Mouse (Mus musculus): ENCODE data around the gene Gm43720. TPM values are rescaled to one million over a fixed set of nuclear protein-coding genes. Genes with fewer than 3 reads are reported as not detected.
"Not testable (repeated sequence)": the region's sequence is repeated elsewhere in the genome, so short reads cannot be mapped to it uniquely, and the experiment has no call there.

Gm43720 gene
- total and polyA plus RNA-seq, 3 experiments, result not detected

- WGBS, result 36% methylated on average over 3 of the region's 3 CpGs
- no peak for TF ChIP-seq CTCF (IDR thresholded peaks at IDR 0.05)
- TF ChIP-seq POLR2A (IDR thresholded peaks at IDR 0.05; ENCODE audit: insufficient read depth, low read depth, low read length), result no peak
- TF ChIP-seq EP300 (IDR thresholded peaks at IDR 0.05; ENCODE audit: insufficient read depth, low read depth, low read length), result no peak
- intact Hi-C loops (cut with DNase I), result loop anchor here (5.0 kb wide), 1 partner anchor 249 kb away; no protein-coding TSS in a partner anchor
Measured at GRCm38 (mm10) chr5:138223287-138223686, 56.5 kb downstream of the Gm43720 start.

GRCm38 (mm10) chr5:138222111-138222510 lies 57.6 kb downstream of the Gm43720 start:
- intact Hi-C loops (cut with DNase I), result loop anchor here (5.0 kb wide), 1 partner anchor 250 kb away; no protein-coding TSS in a partner anchor
- peak; percentile 80 to 86 for DNase-seq

More at GRCm38 (mm10) chr5:138223287-138223686, 56.5 kb downstream of the Gm43720 start:
- Histone ChIP-seq H3K4me3 (no peak overlapping the region), H3K79me2 (replicated peaks; ENCODE audit: control insufficient read depth, insufficient read depth, low read length) (no peaks in the 10 kb centered on the region), H3K4me1 (ENCODE audit: control insufficient read depth, insufficient read depth, low read length) (no peaks in the 10 kb centered on the region), H3K27me3 (ENCODE audit: control insufficient read depth, insufficient read depth, low read length) (no peaks in the 10 kb centered on the region), H3K36me3 (ENCODE audit: control insufficient read depth, insufficient read depth, low read length) (no peaks in the 10 kb centered on the region), H3K9ac (ENCODE audit: low read depth, low read length) (no peak overlapping the region), H3K27ac (no peak overlapping the region)
- no peak for DNase-seq

GRCm38 (mm10) chr5:138219864-138220263 lies 59.9 kb downstream of the Gm43720 start:
- 40% methylated on average over 2 of the region's 2 CpGs for WGBS
- intact Hi-C loops (cut with DNase I), result loop anchor here (5.0 kb wide), 1 partner anchor 252 kb away; no protein-coding TSS in a partner anchor

More at GRCm38 (mm10) chr5:138222111-138222510, 57.6 kb downstream of the Gm43720 start:
- no peak overlapping the region for H3K4me3 ChIP-seq
- WGBS, result 23% methylated on average over 4 of the region's 4 CpGs
- H3K9ac ChIP-seq (ENCODE audit: low read depth, low read length), result no peak overlapping the region
- no peaks in the 10 kb centered on the region for H3K36me3 ChIP-seq (ENCODE audit: control insufficient read depth, insufficient read depth, low read length)
- H3K27ac ChIP-seq, result no peak overlapping the region
- H3K4me1 ChIP-seq (ENCODE audit: control insufficient read depth, insufficient read depth, low read length), result no peaks in the 10 kb centered on the region
- no peak for TF ChIP-seq EP300 (IDR thresholded peaks at IDR 0.05; ENCODE audit: insufficient read depth, low read depth, low read length)
- TF ChIP-seq POLR2A (IDR thresholded peaks at IDR 0.05; ENCODE audit: insufficient read depth, low read depth, low read length), result no peak
- TF ChIP-seq CTCF (IDR thresholded peaks at IDR 0.05), result no peak; the same call in none of the 2 replicates
- no peaks in the 10 kb centered on the region for H3K27me3 ChIP-seq (ENCODE audit: control insufficient read depth, insufficient read depth, low read length)
- no peaks in the 10 kb centered on the region for H3K79me2 ChIP-seq (replicated peaks; ENCODE audit: control insufficient read depth, insufficient read depth, low read length)

GRCm38 (mm10) chr5:138216632-138217031 lies 63.1 kb downstream of the Gm43720 start:
- WGBS, result 91% methylated on average over 13 of the region's 13 CpGs
- H3K4me3 ChIP-seq; H3K4me1 ChIP-seq (ENCODE audit: control insufficient read depth, insufficient read depth, low read length); H3K36me3 ChIP-seq (ENCODE audit: control insufficient read depth, insufficient read depth, low read length); H3K9ac ChIP-seq (ENCODE audit: low read depth, low read length); H3K79me2 ChIP-seq (replicated peaks; ENCODE audit: control insufficient read depth, insufficient read depth, low read length); H3K27me3 ChIP-seq (ENCODE audit: control insufficient read depth, insufficient read depth, low read length); DNase-seq; intact Hi-C loops (cut with DNase I); H3K27ac ChIP-seq: not testable (repeated sequence)

More at GRCm38 (mm10) chr5:138219864-138220263, 59.9 kb downstream of the Gm43720 start:
- no peaks in the 10 kb centered on the region for H3K4me1 ChIP-seq (ENCODE audit: control insufficient read depth, insufficient read depth, low read length)
- H3K36me3 ChIP-seq (ENCODE audit: control insufficient read depth, insufficient read depth, low read length), result no peaks in the 10 kb centered on the region
- H3K9ac ChIP-seq (ENCODE audit: low read depth, low read length), result no peak overlapping the region
- TF ChIP-seq CTCF (IDR thresholded peaks at IDR 0.05), result no peak
- no peaks in the 10 kb centered on the region for H3K79me2 ChIP-seq (replicated peaks; ENCODE audit: control insufficient read depth, insufficient read depth, low read length)
- no peak overlapping the region for H3K4me3 ChIP-seq
- DNase-seq, result no peak
- no peaks in the 10 kb centered on the region for H3K27me3 ChIP-seq (ENCODE audit: control insufficient read depth, insufficient read depth, low read length)
- H3K27ac ChIP-seq, result no peak overlapping the region

Other genes starting within 250 kb of the Gm43720 start
- gene Smok3c, start 226.8 kb downstream of the Gm43720 start, total RNA-seq (2021), result not detected
- not detected in 2 replicates for gene Smok3c, start 226.8 kb downstream of the Gm43720 start, polyA plus RNA-seq (2012; rRNA removed)
- gene Zkscan1, start 194.9 kb downstream of the Gm43720 start, total RNA-seq (2021), result 10 to 100 TPM; 14.0 to 15.3 TPM
- 3.7 and 6.4 TPM in 2 replicates for gene Zkscan1, start 194.9 kb downstream of the Gm43720 start, polyA plus RNA-seq (2012; rRNA removed)
- gene Zscan21, start 163.1 kb downstream of the Gm43720 start, total RNA-seq (2021), result 10 to 100 TPM; 10.1 to 11.7 TPM
- gene Zscan21, start 163.1 kb downstream of the Gm43720 start, polyA plus RNA-seq (2012; rRNA removed), result 5.9 and 9.4 TPM in 2 replicates
- 1 to 10 TPM; 8.1 to 8.8 TPM for gene Zfp113, start 124.2 kb downstream of the Gm43720 start, total RNA-seq (2021)
- gene Zfp113, start 124.2 kb downstream of the Gm43720 start, polyA plus RNA-seq (2012; rRNA removed), result 2.1 and 2.3 TPM in 2 replicates
- gene Cops6, start 118.9 kb downstream of the Gm43720 start, total RNA-seq (2021), result 100 to 1,000 TPM; 121 to 135 TPM
- gene Cops6, start 118.9 kb downstream of the Gm43720 start, polyA plus RNA-seq (2012; rRNA removed), result 116 and 149 TPM in 2 replicates
- gene Ap4m1, start 108.0 kb downstream of the Gm43720 start, total RNA-seq (2021), result 1 to 10 TPM; 7.3 to 7.5 TPM
- gene Ap4m1, start 108.0 kb downstream of the Gm43720 start, polyA plus RNA-seq (2012; rRNA removed), result 15.2 and 16.3 TPM in 2 replicates
- 1 to 10 TPM; 8.8 to 9.6 TPM for gene Mcm7, start 107.5 kb downstream of the Gm43720 start, total RNA-seq (2021)
- 8.5 and 9.8 TPM in 2 replicates for gene Mcm7, start 107.5 kb downstream of the Gm43720 start, polyA plus RNA-seq (2012; rRNA removed)
- gene Taf6, start 92.5 kb downstream of the Gm43720 start, total RNA-seq (2021), result 10 to 100 TPM; 32.1 to 36.5 TPM
- 56.7 and 67.5 TPM in 2 replicates for gene Taf6, start 92.5 kb downstream of the Gm43720 start, polyA plus RNA-seq (2012; rRNA removed)
- gene Cnpy4, start 92.5 kb downstream of the Gm43720 start, total RNA-seq (2021), result 1 to 10 TPM; 5.9 to 7.2 TPM
- gene Cnpy4, start 92.5 kb downstream of the Gm43720 start, polyA plus RNA-seq (2012; rRNA removed), result 2.2 and 4.1 TPM in 2 replicates
- 1 to 10 TPM; 2.3 to 3.5 TPM for gene Mblac1, start 85.6 kb downstream of the Gm43720 start, total RNA-seq (2021)
- gene Mblac1, start 85.6 kb downstream of the Gm43720 start, polyA plus RNA-seq (2012; rRNA removed), result 1.6 and 1.7 TPM in 2 replicates
- 1 to 10 TPM in 1 of 2 experiments, under 1 TPM in 1; 0.98 to 1.2 TPM for gene Nxpe5, start 54.1 kb downstream of the Gm43720 start, total RNA-seq (2021)
- gene Nxpe5, start 54.1 kb downstream of the Gm43720 start, polyA plus RNA-seq (2012; rRNA removed), result 0.10 and 0.26 TPM in 2 replicates
- 10 to 100 TPM; 45.5 to 54.3 TPM for gene Lamtor4, start 24.5 kb downstream of the Gm43720 start, total RNA-seq (2021)
- gene Lamtor4, start 24.5 kb downstream of the Gm43720 start, polyA plus RNA-seq (2012; rRNA removed), result 151 and 163 TPM in 2 replicates
- 1 to 10 TPM; 3.7 to 4.0 TPM for gene BC037034, start 15.9 kb downstream of the Gm43720 start, total RNA-seq (2021)
- gene BC037034, start 15.9 kb downstream of the Gm43720 start, polyA plus RNA-seq (2012; rRNA removed), result 10.4 and 15.2 TPM in 2 replicates
- under 1 TPM; 0.23 to 0.30 TPM for gene Gal3st4, start 7.1 kb downstream of the Gm43720 start, total RNA-seq (2021)
- gene Gal3st4, start 7.1 kb downstream of the Gm43720 start, polyA plus RNA-seq (2012; rRNA removed), result 0.29 and 0.70 TPM in 2 replicates
- under 1 TPM; 0.09 to 0.39 TPM for gene Gpc2, start within 50 bp of the Gm43720 start, total RNA-seq (2021)
- gene Gpc2, start within 50 bp of the Gm43720 start, polyA plus RNA-seq (2012; rRNA removed), result 1.8 and 1.9 TPM in 2 replicates
- not detected for gene Stag3, start 282 bp upstream of the Gm43720 start, total RNA-seq (2021)
- gene Stag3, start 282 bp upstream of the Gm43720 start, polyA plus RNA-seq (2012; rRNA removed), result 0.29 and 0.98 TPM in 2 replicates
- under 1 TPM; 0.31 to 0.41 TPM for gene Pvrig, start 62.0 kb upstream of the Gm43720 start, total RNA-seq (2021)
- 0.14 and 0.15 TPM in 2 replicates for gene Pvrig, start 62.0 kb upstream of the Gm43720 start, polyA plus RNA-seq (2012; rRNA removed)
- gene Zfp157, start 161.5 kb upstream of the Gm43720 start, total RNA-seq (2021), result 1 to 10 TPM; 3.5 to 4.5 TPM
- gene Zfp157, start 161.5 kb upstream of the Gm43720 start, polyA plus RNA-seq (2012; rRNA removed), result 1.9 and 5.5 TPM in 2 replicates